Mouse (Mus musculus): ENCODE measurements around the gene Ift140. TPM values are rescaled to one million over a fixed set of nuclear protein-coding genes. Genes with fewer than 3 reads are reported as not detected.
"Not testable (repeated sequence)": the region's sequence is repeated elsewhere in the genome, so short reads cannot be mapped to it uniquely, and the experiment has no call there.

The Ift140 gene
- polyA plus RNA-seq, 1 experiment from 2014 or later: 6.8 TPM

GRCm38 (mm10) chr17:25115664-25116432 is 100.0 kb downstream of the Ift140 start, which contains the start of gene Telo2:
Gene Telo2, minus strand, starts transcription at chr17:25115967.
- H3K36me3 ChIP-seq (ENCODE audit: inconsistent target): no peaks in the 10 kb centered on the region
- peak within 1 kb of the TSS; percentile 83 for H3K27ac ChIP-seq
- 11% methylated on average over 30 of the region's 40 CpGs for WGBS (ENCODE audit: missing documents)
- peak within 1 kb of the TSS; percentile 56 for H3K4me3 ChIP-seq (ENCODE audit: inconsistent target)
- no peaks in the 10 kb centered on the region for H3K79me2 ChIP-seq (ENCODE audit: inconsistent target)

- Histone ChIP-seq H3K36me3 (ENCODE audit: inconsistent target) (no peaks in the 10 kb centered on the region), H3K4me3 (ENCODE audit: inconsistent target) (no peak overlapping the region), H3K27ac (no peak overlapping the region), H3K79me2 (ENCODE audit: inconsistent target) (no peaks in the 10 kb centered on the region)
- 51% methylated on average over 4 of the region's 4 CpGs for WGBS (ENCODE audit: missing documents)
Measured at GRCm38 (mm10) chr17:25117263-25117662, 101.4 kb downstream of the Ift140 start.

GRCm38 (mm10) chr17:25120406-25120805 is 104.5 kb downstream of the Ift140 start, which contains the start of gene Ptx4:
Gene Ptx4, plus strand, starts transcription at chr17:25120760.
- no peak within 1 kb of the TSS for H3K4me3 ChIP-seq (ENCODE audit: inconsistent target)
- no peaks in the 10 kb centered on the region for H3K79me2 ChIP-seq (ENCODE audit: inconsistent target)
- WGBS (ENCODE audit: missing documents): 40% methylated on average over 3 of the region's 3 CpGs
- H3K27ac ChIP-seq: no peak within 1 kb of the TSS
- H3K36me3 ChIP-seq (ENCODE audit: inconsistent target): no peaks in the 10 kb centered on the region

GRCm38 (mm10) chr17:25123979-25124378 is 108.1 kb downstream of the Ift140 start:
- no peak overlapping the region for H3K4me3 ChIP-seq (ENCODE audit: inconsistent target)
- H3K27ac ChIP-seq: no peak overlapping the region
- no peaks in the 10 kb centered on the region for H3K36me3 ChIP-seq (ENCODE audit: inconsistent target)
- 36% methylated on average over 7 of the region's 7 CpGs for WGBS (ENCODE audit: missing documents)
- no peaks in the 10 kb centered on the region for H3K79me2 ChIP-seq (ENCODE audit: inconsistent target)

- H3K27ac ChIP-seq; H3K36me3 ChIP-seq (ENCODE audit: inconsistent target); H3K4me3 ChIP-seq (ENCODE audit: inconsistent target); H3K79me2 ChIP-seq (ENCODE audit: inconsistent target): not testable (repeated sequence)
- 96% methylated on average over 2 of the region's 3 CpGs for WGBS (ENCODE audit: missing documents)
Measured at GRCm38 (mm10) chr17:25125442-25126060, 109.7 kb downstream of the Ift140 start.

- WGBS (ENCODE audit: missing documents): 66% methylated on average over 8 of the region's 8 CpGs
- no peaks in the 10 kb centered on the region for H3K36me3 ChIP-seq (ENCODE audit: inconsistent target)
- no peak overlapping the region for H3K27ac ChIP-seq
- H3K79me2 ChIP-seq (ENCODE audit: inconsistent target): no peaks in the 10 kb centered on the region
- H3K4me3 ChIP-seq (ENCODE audit: inconsistent target): no peak overlapping the region
Measured at GRCm38 (mm10) chr17:25127079-25127478, 111.2 kb downstream of the Ift140 start.

- no peaks in the 10 kb centered on the region for H3K36me3 ChIP-seq (ENCODE audit: inconsistent target)
- 75% methylated on average over 9 of the region's 9 CpGs for WGBS (ENCODE audit: missing documents)
- no peaks in the 10 kb centered on the region for H3K79me2 ChIP-seq (ENCODE audit: inconsistent target)
- no peak overlapping the region for H3K4me3 ChIP-seq (ENCODE audit: inconsistent target)
- no peak overlapping the region for H3K27ac ChIP-seq
Measured at GRCm38 (mm10) chr17:25127681-25128080, 111.8 kb downstream of the Ift140 start.

- Histone ChIP-seq H3K36me3 (ENCODE audit: inconsistent target) (no peaks in the 10 kb centered on the region), H3K27ac (no peak overlapping the region), H3K79me2 (ENCODE audit: inconsistent target) (peaks cover 21% of the 10 kb centered on the region), H3K4me3 (ENCODE audit: inconsistent target) (no peak overlapping the region)
- WGBS (ENCODE audit: missing documents): 91% methylated on average over 1 of the region's 1 CpGs
Measured at GRCm38 (mm10) chr17:25130060-25130459, 114.2 kb downstream of the Ift140 start.

- Histone ChIP-seq H3K79me2 (ENCODE audit: inconsistent target) (peaks cover 50% of the 10 kb centered on the region), H3K36me3 (ENCODE audit: inconsistent target) (no peaks in the 10 kb centered on the region), H3K4me3 (ENCODE audit: inconsistent target) (peak within 1 kb of the TSS; percentile 85), H3K27ac (peak within 1 kb of the TSS; percentile 96)
- under 1% methylated on average over 39 of the region's 40 CpGs for WGBS (ENCODE audit: missing documents)
Measured at GRCm38 (mm10) chr17:25133275-25133698, 117.4 kb downstream of the Ift140 start, which contains the start of gene Clcn7. Gene Clcn7, plus strand, starts transcription at chr17:25133391.

- H3K27ac ChIP-seq: peak overlapping the region; percentile 96
- 0 out of 2 replicates have a peak overlapping the region, but pooled peaks have one; percentile 85 for H3K4me3 ChIP-seq (ENCODE audit: inconsistent target)
- no peaks in the 10 kb centered on the region; the same call in 1 of the 2 replicates for H3K36me3 ChIP-seq (ENCODE audit: inconsistent target)
- 98% methylated on average over 6 of the region's 6 CpGs for WGBS (ENCODE audit: missing documents)
- H3K79me2 ChIP-seq (ENCODE audit: inconsistent target): peaks cover 73% of the 10 kb centered on the region
Measured at GRCm38 (mm10) chr17:25135622-25136021, 119.7 kb downstream of the Ift140 start.

GRCm38 (mm10) chr17:25138803-25139202 is 122.9 kb downstream of the Ift140 start:
- no peak overlapping the region for H3K4me3 ChIP-seq (ENCODE audit: inconsistent target)

GRCm38 (mm10) chr17:25139960-25140359 is 124.1 kb downstream of the Ift140 start:
- peaks cover 96% of the 10 kb centered on the region for H3K79me2 ChIP-seq (ENCODE audit: inconsistent target)
- H3K4me3 ChIP-seq (ENCODE audit: inconsistent target): no peak overlapping the region
- peaks cover 30% of the 10 kb centered on the region for H3K36me3 ChIP-seq (ENCODE audit: inconsistent target)
- peak overlapping the region; percentile 7; the same call in 1 of the 2 replicates for H3K27ac ChIP-seq
- 68% methylated on average over 3 of the region's 4 CpGs for WGBS (ENCODE audit: missing documents)

More at GRCm38 (mm10) chr17:25138803-25139202, 122.9 kb downstream of the Ift140 start:
- Histone ChIP-seq H3K27ac (peak overlapping the region; percentile 30), H3K36me3 (ENCODE audit: inconsistent target) (peaks cover 19% of the 10 kb centered on the region), H3K79me2 (ENCODE audit: inconsistent target) (peaks cover 96% of the 10 kb centered on the region)
- WGBS (ENCODE audit: missing documents): 14% methylated on average over 1 of the region's 1 CpGs
